8 mouse cellular contexts compared by ENCODE assay signal in the genomic region with DNA sequence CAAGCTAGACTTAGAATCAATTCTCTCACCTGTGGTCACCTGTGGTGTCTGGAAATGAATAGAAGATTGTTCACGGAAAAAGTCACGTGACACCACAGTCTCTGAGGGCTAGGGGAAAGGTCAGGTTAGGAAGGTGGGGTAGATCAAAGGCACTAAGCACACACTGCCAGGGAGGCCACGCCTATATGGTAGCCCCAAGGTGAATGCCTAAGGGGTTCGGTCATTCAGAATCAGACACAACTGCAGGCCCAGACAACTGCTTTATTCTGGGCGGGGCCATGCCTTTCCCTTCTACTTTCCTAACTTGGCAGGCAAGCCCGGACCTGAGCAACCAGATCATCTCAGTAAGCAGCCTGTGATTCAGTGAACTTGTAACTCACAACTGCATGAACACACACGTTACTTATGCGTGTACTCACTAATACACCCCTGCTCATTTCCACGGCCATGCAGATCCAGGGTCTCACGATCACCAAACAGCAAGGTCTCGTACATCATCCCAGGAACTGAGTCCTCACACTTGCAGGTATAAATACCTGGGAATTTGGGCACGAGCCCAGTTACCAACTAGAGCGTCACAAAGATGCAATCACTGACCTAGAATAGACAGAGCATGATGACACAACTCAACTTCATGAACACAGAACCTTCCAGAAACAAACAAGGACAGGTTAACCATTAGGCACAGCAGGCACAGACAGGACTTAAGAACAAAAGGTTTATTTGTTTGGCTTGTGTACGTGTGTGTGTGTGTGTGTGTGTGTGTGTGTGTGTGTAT. TPM values are rescaled to one million over a fixed set of nuclear protein-coding genes. Genes with fewer than 3 reads are reported as not detected.
DNase-seq lines count a peak whose midpoint lies in the region; ATAC-seq and TF ChIP-seq lines count a peak whose summit lies in the region.

No protein-coding gene starts in this region.

- H3K4me1 ChIP-seq in forebrain, embryonic 13.5 days = peaks cover 45% of the 10 kb centered on the region
- H3K4me1 ChIP-seq in forebrain, embryonic 14.5 days (ENCODE audit: control insufficient read depth, insufficient read depth, low read length) = peaks cover 13% of the 10 kb centered on the region
- peaks cover 35% of the 10 kb centered on the region for H3K4me1 ChIP-seq in midbrain, embryonic 12.5 days
- H3K4me1 ChIP-seq in midbrain, embryonic 15.5 days = peaks cover 35% of the 10 kb centered on the region
- H3K4me1 ChIP-seq in kidney, embryonic 14.5 days (ENCODE audit: control insufficient read depth, insufficient read depth, low read length) = peaks cover 31% of the 10 kb centered on the region
- peaks cover 31% of the 10 kb centered on the region for H3K4me1 ChIP-seq in small intestine, adult 2 months (ENCODE audit: control insufficient read depth, insufficient read depth, insufficient read length, low read length)

- TF ChIP-seq POLR2A in small intestine, adult 2 months (IDR thresholded peaks at IDR 0.05; ENCODE audit: low read depth, low read length) = no peak

- no peak overlapping the region for H3K4me3 ChIP-seq in forebrain, embryonic 13.5 days
- H3K4me3 ChIP-seq in forebrain, embryonic 14.5 days (ENCODE audit: low read depth, low read length) = no peak overlapping the region
- no peak overlapping the region for H3K4me3 ChIP-seq in midbrain, embryonic 12.5 days
- no peak overlapping the region for H3K4me3 ChIP-seq in midbrain, embryonic 15.5 days
- no peak overlapping the region for H3K4me3 ChIP-seq in kidney, embryonic 14.5 days (ENCODE audit: low read length)
- no peak overlapping the region for H3K4me3 ChIP-seq in small intestine, adult 2 months (ENCODE audit: low read depth, low read length)

- no peak for ATAC-seq in forebrain, embryonic 13.5 days
- no peak for ATAC-seq in forebrain, embryonic 14.5 days
- no peak for ATAC-seq in midbrain, embryonic 12.5 days (ENCODE audit: low FRiP score, low read depth)
- ATAC-seq in midbrain, embryonic 15.5 days (replicated peaks) = no peak
- ATAC-seq in kidney, embryonic 14.5 days (ENCODE audit: low FRiP score, low TSS enrichment) = no peak
- no peak for ATAC-seq in CD4-positive, CD25-positive, alpha-beta regulatory T cell, adult 4 months

- H3K36me3 ChIP-seq in forebrain, embryonic 13.5 days (ENCODE audit: poor library complexity, severe bottlenecking) = peaks cover 41% of the 10 kb centered on the region
- peaks cover 37% of the 10 kb centered on the region for H3K36me3 ChIP-seq in forebrain, embryonic 14.5 days (ENCODE audit: control insufficient read depth, insufficient read depth, low read length)
- peaks cover 41% of the 10 kb centered on the region for H3K36me3 ChIP-seq in midbrain, embryonic 12.5 days
- peaks cover 24% of the 10 kb centered on the region for H3K36me3 ChIP-seq in midbrain, embryonic 15.5 days (replicated peaks)
- peaks cover 34% of the 10 kb centered on the region for H3K36me3 ChIP-seq in kidney, embryonic 14.5 days (ENCODE audit: control insufficient read depth, insufficient read depth, low read length)
- peaks cover 13% of the 10 kb centered on the region for H3K36me3 ChIP-seq in small intestine, adult 2 months (ENCODE audit: control insufficient read depth, insufficient read depth, low read length)

- H3K27me3 ChIP-seq in forebrain, embryonic 13.5 days = no peaks in the 10 kb centered on the region
- H3K27me3 ChIP-seq in forebrain, embryonic 14.5 days (replicated peaks; ENCODE audit: control insufficient read depth, insufficient read depth, low read length) = no peaks in the 10 kb centered on the region
- no peaks in the 10 kb centered on the region for H3K27me3 ChIP-seq in midbrain, embryonic 12.5 days
- no peaks in the 10 kb centered on the region for H3K27me3 ChIP-seq in midbrain, embryonic 15.5 days (replicated peaks)
- no peaks in the 10 kb centered on the region for H3K27me3 ChIP-seq in kidney, embryonic 14.5 days (ENCODE audit: control insufficient read depth, insufficient read depth, low read length)
- H3K27me3 ChIP-seq in small intestine, adult 2 months (ENCODE audit: control insufficient read depth, insufficient read depth, low read length) = no peaks in the 10 kb centered on the region

- H3K9ac ChIP-seq in forebrain, embryonic 13.5 days = no peak overlapping the region
- H3K9ac ChIP-seq in forebrain, embryonic 14.5 days (ENCODE audit: low read length) = no peak overlapping the region
- no peak overlapping the region for H3K9ac ChIP-seq in midbrain, embryonic 12.5 days (replicated peaks)
- H3K9ac ChIP-seq in midbrain, embryonic 15.5 days = no peak overlapping the region
- no peak overlapping the region; the same call in 1 of the 2 replicates for H3K9ac ChIP-seq in kidney, embryonic 14.5 days (ENCODE audit: low read depth, low read length)

- 87% methylated on average over 14 of the region's 14 CpGs for WGBS in forebrain, embryonic 13.5 days
- 87% methylated on average over 14 of the region's 14 CpGs for WGBS in forebrain, embryonic 14.5 days
- WGBS in midbrain, embryonic 12.5 days = 89% methylated on average over 14 of the region's 14 CpGs
- WGBS in midbrain, embryonic 15.5 days = 90% methylated on average over 14 of the region's 14 CpGs
- 80% methylated on average over 14 of the region's 14 CpGs for WGBS in kidney, embryonic 14.5 days
- WGBS in small intestine, adult 2 months = 23% methylated on average over 14 of the region's 14 CpGs

- no peak for DNase-seq in forebrain, embryonic 14.5 days (ENCODE audit: low spot score)
- no peak for DNase-seq in thymus, adult 18-20 months

- H3K27ac ChIP-seq in forebrain, embryonic 13.5 days = peak overlapping the region; percentile 41
- no peak overlapping the region for H3K27ac ChIP-seq in forebrain, embryonic 14.5 days (ENCODE audit: low read depth, low read length)
- H3K27ac ChIP-seq in midbrain, embryonic 12.5 days (replicated peaks) = peak overlapping the region; percentile 35; the same call in 1 of the 2 replicates
- H3K27ac ChIP-seq in midbrain, embryonic 15.5 days = no peak overlapping the region
- H3K27ac ChIP-seq in kidney, embryonic 14.5 days (ENCODE audit: low read depth, low read length) = peak overlapping the region; percentile 76; the same call in 1 of the 2 replicates
- peak overlapping the region; percentile 89 for H3K27ac ChIP-seq in small intestine, adult 2 months (ENCODE audit: insufficient read depth, low read depth, low read length)

- H3K9me3 ChIP-seq in forebrain, embryonic 13.5 days (replicated peaks) = no peaks in the 10 kb centered on the region
- no peaks in the 10 kb centered on the region for H3K9me3 ChIP-seq in forebrain, embryonic 14.5 days (replicated peaks; ENCODE audit: control insufficient read depth, low read length)
- no peaks in the 10 kb centered on the region for H3K9me3 ChIP-seq in midbrain, embryonic 12.5 days
- no peaks in the 10 kb centered on the region for H3K9me3 ChIP-seq in midbrain, embryonic 15.5 days
- no peaks in the 10 kb centered on the region for H3K9me3 ChIP-seq in kidney, embryonic 14.5 days (ENCODE audit: control insufficient read depth, low read length)

- H3K4me2 ChIP-seq in forebrain, embryonic 13.5 days = no peak overlapping the region
- no peak overlapping the region for H3K4me2 ChIP-seq in forebrain, embryonic 14.5 days (ENCODE audit: low read length)
- no peak overlapping the region for H3K4me2 ChIP-seq in midbrain, embryonic 12.5 days (replicated peaks)
- H3K4me2 ChIP-seq in midbrain, embryonic 15.5 days = no peak overlapping the region
- H3K4me2 ChIP-seq in kidney, embryonic 14.5 days (replicated peaks; ENCODE audit: low read depth, low read length) = no peak overlapping the region

- TF ChIP-seq CTCF in small intestine, adult 2 months (IDR thresholded peaks at IDR 0.05; ENCODE audit: extremely low read depth, insufficient read length, insufficient replicate concordance, low read depth, low read length) = no peak

RNA-seq across cellular contexts. Expression of gene Hyal1, which starts 1.0 kb away (rescaled TPM):
- polyA plus RNA-seq in forebrain, embryonic 13.5 days (2015; fragmentation: Nextera tagmentation; extraction: Ambion mirVana) = 8.4 and 8.5 TPM in 2 replicates
- 2.6 and 3.3 TPM in 2 replicates for polyA plus RNA-seq in forebrain, embryonic 14.5 days (2014; fragmentation: Nextera tagmentation; extraction: Ambion mirVana)
- 9.0 and 10.1 TPM in 2 replicates for polyA plus RNA-seq in midbrain, embryonic 12.5 days (2016; fragmentation: Nextera tagmentation; extraction: Ambion mirVana)
- polyA plus RNA-seq in midbrain, embryonic 15.5 days (2015; fragmentation: Nextera tagmentation; extraction: Ambion mirVana) = 7.9 and 9.5 TPM in 2 replicates
- polyA plus RNA-seq in kidney, embryonic 14.5 days (2014; fragmentation: Nextera tagmentation; extraction: Ambion mirVana) = 6.8 and 7.3 TPM in 2 replicates
- polyA plus RNA-seq in small intestine, adult 2 months (2012; rRNA removed) = 2.3 and 2.6 TPM in 2 replicates
- polyA plus RNA-seq in CD4-positive, CD25-positive, alpha-beta regulatory T cell, adult 4 months (2017; shearing (Covaris generic)) = 1 to 10 TPM; 6.7 to 7.9 TPM

RNA-seq across cellular contexts. Expression of gene Naa80, which starts 2.9 kb away (rescaled TPM):
- 14.5 and 17.9 TPM in 2 replicates for polyA plus RNA-seq in forebrain, embryonic 13.5 days (2015; fragmentation: Nextera tagmentation; extraction: Ambion mirVana)
- 17.4 and 18.7 TPM in 2 replicates for polyA plus RNA-seq in forebrain, embryonic 14.5 days (2014; fragmentation: Nextera tagmentation; extraction: Ambion mirVana)
- polyA plus RNA-seq in midbrain, embryonic 12.5 days (2016; fragmentation: Nextera tagmentation; extraction: Ambion mirVana) = 14.5 and 14.7 TPM in 2 replicates
- polyA plus RNA-seq in midbrain, embryonic 15.5 days (2015; fragmentation: Nextera tagmentation; extraction: Ambion mirVana) = 21.4 and 23.1 TPM in 2 replicates
- polyA plus RNA-seq in kidney, embryonic 14.5 days (2014; fragmentation: Nextera tagmentation; extraction: Ambion mirVana) = 16.0 and 18.4 TPM in 2 replicates
- 26.3 and 46.3 TPM in 2 replicates for polyA plus RNA-seq in small intestine, adult 2 months (2012; rRNA removed)
- polyA plus RNA-seq in CD4-positive, CD25-positive, alpha-beta regulatory T cell, adult 4 months (2017; shearing (Covaris generic)) = 10 to 100 TPM; 25.4 to 34.9 TPM

RNA-seq across cellular contexts. Expression of gene Hyal3, which starts 4.8 kb away (rescaled TPM):
- 1.1 and 1.5 TPM in 2 replicates for polyA plus RNA-seq in forebrain, embryonic 13.5 days (2015; fragmentation: Nextera tagmentation; extraction: Ambion mirVana)
- 0.66 and 1.0 TPM in 2 replicates for polyA plus RNA-seq in forebrain, embryonic 14.5 days (2014; fragmentation: Nextera tagmentation; extraction: Ambion mirVana)
- polyA plus RNA-seq in midbrain, embryonic 12.5 days (2016; fragmentation: Nextera tagmentation; extraction: Ambion mirVana) = 0.41 and 1.1 TPM in 2 replicates
- 1.8 TPM in 2 replicates for polyA plus RNA-seq in midbrain, embryonic 15.5 days (2015; fragmentation: Nextera tagmentation; extraction: Ambion mirVana)
- 0.84 and 1.5 TPM in 2 replicates for polyA plus RNA-seq in kidney, embryonic 14.5 days (2014; fragmentation: Nextera tagmentation; extraction: Ambion mirVana)
- polyA plus RNA-seq in small intestine, adult 2 months (2012; rRNA removed) = 0.52 and 0.89 TPM in 2 replicates
- polyA plus RNA-seq in CD4-positive, CD25-positive, alpha-beta regulatory T cell, adult 4 months (2017; shearing (Covaris generic)) = 1 to 10 TPM in 1 of 2 experiments, under 1 TPM in 1; 0.90 to 1.4 TPM

RNA-seq across cellular contexts. Expression of gene Hyal2, which starts 8.0 kb away (rescaled TPM):
- polyA plus RNA-seq in forebrain, embryonic 13.5 days (2015; fragmentation: Nextera tagmentation; extraction: Ambion mirVana) = 85.4 and 99.5 TPM in 2 replicates
- polyA plus RNA-seq in forebrain, embryonic 14.5 days (2014; fragmentation: Nextera tagmentation; extraction: Ambion mirVana) = 98.0 and 109 TPM in 2 replicates
- polyA plus RNA-seq in midbrain, embryonic 12.5 days (2016; fragmentation: Nextera tagmentation; extraction: Ambion mirVana) = 112 and 116 TPM in 2 replicates
- polyA plus RNA-seq in midbrain, embryonic 15.5 days (2015; fragmentation: Nextera tagmentation; extraction: Ambion mirVana) = 82.9 and 88.7 TPM in 2 replicates
- polyA plus RNA-seq in kidney, embryonic 14.5 days (2014; fragmentation: Nextera tagmentation; extraction: Ambion mirVana) = 135 and 136 TPM in 2 replicates
- 119 and 213 TPM in 2 replicates for polyA plus RNA-seq in small intestine, adult 2 months (2012; rRNA removed)
- polyA plus RNA-seq in CD4-positive, CD25-positive, alpha-beta regulatory T cell, adult 4 months (2017; shearing (Covaris generic)) = 10 to 100 TPM; 11.0 to 11.7 TPM

RNA-seq across cellular contexts. Expression of gene Ifrd2, which starts 11.7 kb away (rescaled TPM):
- 15.4 and 20.8 TPM in 2 replicates for polyA plus RNA-seq in forebrain, embryonic 13.5 days (2015; fragmentation: Nextera tagmentation; extraction: Ambion mirVana)
- polyA plus RNA-seq in forebrain, embryonic 14.5 days (2014; fragmentation: Nextera tagmentation; extraction: Ambion mirVana) = 18.7 and 19.1 TPM in 2 replicates
- polyA plus RNA-seq in midbrain, embryonic 12.5 days (2016; fragmentation: Nextera tagmentation; extraction: Ambion mirVana) = 20.1 and 21.1 TPM in 2 replicates
- 14.5 and 16.9 TPM in 2 replicates for polyA plus RNA-seq in midbrain, embryonic 15.5 days (2015; fragmentation: Nextera tagmentation; extraction: Ambion mirVana)
- polyA plus RNA-seq in kidney, embryonic 14.5 days (2014; fragmentation: Nextera tagmentation; extraction: Ambion mirVana) = 59.1 and 61.4 TPM in 2 replicates
- 33.2 and 55.4 TPM in 2 replicates for polyA plus RNA-seq in small intestine, adult 2 months (2012; rRNA removed)
- 10 to 100 TPM; 30.1 to 36.2 TPM for polyA plus RNA-seq in CD4-positive, CD25-positive, alpha-beta regulatory T cell, adult 4 months (2017; shearing (Covaris generic))

Comparison
In these comparisons a context has a peak if more than half of its experiments do, and no peak if none do; other contexts are left out.
1. H3K27ac ChIP-seq: peak in forebrain, embryonic 13.5 days (single experiment), midbrain, embryonic 12.5 days (single experiment), kidney, embryonic 14.5 days (single experiment) and small intestine, adult 2 months (single experiment); none in forebrain, embryonic 14.5 days (single experiment) and midbrain, embryonic 15.5 days (single experiment).